15 mouse cellular contexts compared by ENCODE assay signal in genomic region chr10:122797955-122798354, GRCm38 (mm10).
DNase-seq lines count a peak whose midpoint lies in the region; TF ChIP-seq lines count a peak whose summit lies in the region.
"Had no signal": no experiment of that assay in that cellular context is flagged by ENCODE, and none has a peak within 500 bp of the region (broad histone marks: within the 10 kb centered on the region; RNA-seq: fewer than 3 reads in every experiment).

No protein-coding gene starts in this region.

- in situ Hi-C loops in CH12.LX (cut with MboI; ENCODE audit: low pct_ligation_motif_present, low pct_unique_long_range_greater_than_20kb, low sequenced_read_pairs): loop anchor here (5.0 kb wide), 1 partner anchor 246 kb away; no protein-coding TSS in a partner anchor

- TF ChIP-seq POLR2A in CH12.LX (IDR thresholded peaks at IDR 0.05; ENCODE audit: low read depth, low read length): no peak

- no peak overlapping the region for H3K9ac ChIP-seq in CH12.LX (ENCODE audit: insufficient read depth, low read depth)
- H3K9ac ChIP-seq: heart, embryonic 15.5 days; limb, embryonic 15.5 days; neural tube, embryonic 12.5 days; stomach, embryonic 15.5 days had no signal

- H3K9me3 ChIP-seq in CH12.LX (replicated peaks; ENCODE audit: low read length): no peaks in the 10 kb centered on the region
- H3K9me3 ChIP-seq in embryonic facial prominence, embryonic 10.5 days: no peaks in the 10 kb centered on the region
- H3K9me3 ChIP-seq: heart, embryonic 15.5 days; limb, embryonic 15.5 days; megakaryocyte, embryonic 14.5 days; neural tube, embryonic 12.5 days; stomach, embryonic 15.5 days had no signal

- no peak overlapping the region for H3K4me2 ChIP-seq in CH12.LX (ENCODE audit: insufficient read depth, low read depth, poor library complexity, severe bottlenecking)
- H3K4me2 ChIP-seq: heart, embryonic 15.5 days; limb, embryonic 15.5 days; neural tube, embryonic 12.5 days; stomach, embryonic 15.5 days had no signal

- TF ChIP-seq RAD21 in CH12.LX (IDR thresholded peaks at IDR 0.05; ENCODE audit: low read depth, low read length): peak; percentile 32

- no peak for TF ChIP-seq EP300 in CH12.LX (IDR thresholded peaks at IDR 0.05; ENCODE audit: low read length)

- peak; percentile 47 for TF ChIP-seq CTCF in left cerebral cortex, adult 2 months (IDR thresholded peaks at IDR 0.05)
- TF ChIP-seq CTCF in CH12.LX (conservative IDR thresholded peaks at IDR 0.05 in 1 of 2, IDR thresholded peaks at IDR 0.05 in 1 of 2; ENCODE audit: low read depth in 2 of 2, low read length in 2 of 2): peak; percentile 19 to 54; a peak in 2 of 4 replicates

- no peak overlapping the region for H3K4me3 ChIP-seq in left cerebral cortex, adult 2 months
- H3K4me3 ChIP-seq in CH12.LX (replicated peaks in 1 of 3; ENCODE audit: low read depth in 2 of 3, low read length in 2 of 3, poor library complexity in 1 of 3): no peak overlapping the region
- no peak overlapping the region for H3K4me3 ChIP-seq in embryonic facial prominence, embryonic 10.5 days
- H3K4me3 ChIP-seq: heart, embryonic 15.5 days; limb, embryonic 15.5 days; megakaryocyte, embryonic 14.5 days; neural tube, embryonic 12.5 days; stomach, embryonic 15.5 days had no signal

- no peaks in the 10 kb centered on the region for H3K79me2 ChIP-seq in CH12.LX (replicated peaks; ENCODE audit: control insufficient read depth, extremely low read depth, insufficient read depth, poor library complexity, severe bottlenecking)

- no peak overlapping the region for H3K27ac ChIP-seq in left cerebral cortex, adult 2 months
- no peak overlapping the region for H3K27ac ChIP-seq in CH12.LX (ENCODE audit: insufficient read depth, low read depth)
- no peak overlapping the region for H3K27ac ChIP-seq in embryonic facial prominence, embryonic 10.5 days (replicated peaks)
- H3K27ac ChIP-seq: heart, embryonic 15.5 days; limb, embryonic 15.5 days; neural tube, embryonic 12.5 days; stomach, embryonic 15.5 days had no signal

- H3K36me3 ChIP-seq in CH12.LX (replicated peaks in 1 of 2; ENCODE audit: control insufficient read depth in 1 of 2, insufficient read depth in 1 of 2, low read length in 1 of 2): no peaks in the 10 kb centered on the region
- no peaks in the 10 kb centered on the region for H3K36me3 ChIP-seq in embryonic facial prominence, embryonic 10.5 days (replicated peaks)
- H3K36me3 ChIP-seq: heart, embryonic 15.5 days; limb, embryonic 15.5 days; neural tube, embryonic 12.5 days; stomach, embryonic 15.5 days had no signal

- 87% methylated on average over 6 of the region's 6 CpGs for WGBS in embryonic facial prominence, embryonic 10.5 days

- peaks cover 0 to 4% of the 10 kb centered on the region in 2 experiments; a peak in 1 of 4 replicates for H3K4me1 ChIP-seq in CH12.LX (ENCODE audit: control insufficient read depth in 1 of 2, insufficient read depth in 2 of 2)
- peaks cover 26% of the 10 kb centered on the region for H3K4me1 ChIP-seq in embryonic facial prominence, embryonic 10.5 days

- no peaks in the 10 kb centered on the region for H3K27me3 ChIP-seq in CH12.LX (replicated peaks)
- 0 out of 2 replicates have a peak, but pooled peaks cover 14% of the 10 kb centered on the region for H3K27me3 ChIP-seq in embryonic facial prominence, embryonic 10.5 days (replicated peaks; ENCODE audit: low read depth, poor library complexity, severe bottlenecking)
- H3K27me3 ChIP-seq: heart, embryonic 15.5 days; limb, embryonic 15.5 days; megakaryocyte, embryonic 14.5 days; neural tube, embryonic 12.5 days; stomach, embryonic 15.5 days had no signal

- DNase-seq in left cerebral cortex, adult 2 months (ENCODE audit: extremely low spot score in 1 of 2, low spot score in 2 of 2): no peak
- no peak for DNase-seq in left cerebral cortex, postnatal 14 days (ENCODE audit: low spot score in 2 of 2)
- DNase-seq in A20 (ENCODE audit: low read depth, low spot score) (peak; percentile 47), CH12.LX (ENCODE audit: extremely low read depth) (no peak)
- DNase-seq in embryonic facial prominence, embryonic 10.5 days (ENCODE audit: low spot score): peak; percentile 21
- no peak for DNase-seq in left cerebral cortex, postnatal 10 days (ENCODE audit: extremely low spot score in 1 of 2, low spot score in 2 of 2)
- DNase-seq in right cerebral cortex, adult 2 months (ENCODE audit: low spot score in 2 of 2): no peak
- DNase-seq: cerebellum, adult 8-10 months; layer of hippocampus, adult 9-11 months; right cerebral cortex, adult 18-20 months had no signal

- dilution Hi-C loops in CH12.LX (cut with MboI; ENCODE audit: extremely low pct_ligation_motif_present, extremely low pct_unique_long_range_greater_than_20kb, low sequenced_read_pairs): no loop called here

- intact Hi-C loops in left cerebral cortex, adult 2 months (cut with DNase I): loop anchor here (10.0 kb wide), 1 partner anchor 123 kb away; the partner anchor contains the start of gene Ppm1h
- intact Hi-C loops in left cerebral cortex, postnatal 14 days (cut with DNase I): no loop called here
- intact Hi-C loops in left cerebral cortex, postnatal 10 days (cut with DNase I): no loop called here

TF ChIP-seq in CH12.LX, 34 proteins besides CTCF, POLR2A, EP300 and RAD21:
- no peak for TF ChIP-seq TBP (conservative IDR thresholded peaks at IDR 0.05; ENCODE audit: low read depth, low read length)
- TF ChIP-seq UBTF (IDR thresholded peaks at IDR 0.05; ENCODE audit: low read depth, low read length): no peak
- TF ChIP-seq ZKSCAN1 (IDR thresholded peaks at IDR 0.05; ENCODE audit: borderline replicate concordance, low read depth, low read length): no peak
- peak; percentile 46 for TF ChIP-seq SMC3 (IDR thresholded peaks at IDR 0.05; ENCODE audit: low read depth, low read length)
- TF ChIP-seq CHD1 (IDR thresholded peaks at IDR 0.05; ENCODE audit: low read depth, low read length): no peak
TF ChIP-seq in CH12.LX: peak in this region for 1.

Comparison
In these comparisons a context has a peak if more than half of its experiments do, and no peak if none do; other contexts are left out.
1. DNase-seq: peak in A20 (single experiment) and embryonic facial prominence, embryonic 10.5 days (single experiment); none in left cerebral cortex, adult 2 months (0 of 2), left cerebral cortex, postnatal 14 days (0 of 2), CH12.LX (single experiment), left cerebral cortex, postnatal 10 days (0 of 2) and right cerebral cortex, adult 2 months (0 of 2).